Mouse (Mus musculus): ENCODE results near the gene Smc1a.

Gene Smc1a

DNA sequence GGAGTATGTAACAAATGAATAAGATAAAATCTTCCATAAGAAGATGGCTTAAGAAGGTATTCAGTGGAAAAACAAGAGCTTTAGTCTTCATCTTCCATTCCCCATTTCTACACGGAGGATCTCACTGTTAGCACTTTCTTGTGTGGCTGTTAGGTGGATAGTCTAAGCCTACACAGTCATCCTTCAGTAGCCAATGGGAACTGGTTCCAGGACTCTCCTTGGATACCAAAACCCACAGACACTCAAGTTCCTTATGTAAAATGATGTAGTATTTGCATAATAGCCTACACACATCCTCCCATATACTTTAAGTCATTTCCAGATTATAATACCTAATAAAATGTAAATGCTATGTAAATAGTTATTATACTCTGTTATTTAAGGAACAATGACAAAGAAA lies 81.3 kb downstream of the Smc1a start:
- Histone ChIP-seq H3K4me3 (replicated peaks; ENCODE audit: low read length) (no peak overlapping the region), H3K36me3 (ENCODE audit: insufficient read depth, low read length) (no peaks in the 10 kb centered on the region)

More for the DNA sequence above, 81.3 kb downstream of the Smc1a start:
- H3K9me3 ChIP-seq (ENCODE audit: low read length) = no peaks in the 10 kb centered on the region
- no peaks in the 10 kb centered on the region for H3K4me1 ChIP-seq (replicated peaks; ENCODE audit: low read depth, low read length)
- H3K27me3 ChIP-seq (ENCODE audit: insufficient read depth, low read length) = no peaks in the 10 kb centered on the region
- TF ChIP-seq POU5F1 (IDR thresholded peaks at IDR 0.05; ENCODE audit: borderline replicate concordance, low read length) = no peak
- TF ChIP-seq NANOG (IDR thresholded peaks at IDR 0.05; ENCODE audit: borderline replicate concordance, low read length) = no peak
- TF ChIP-seq CTCF (conservative IDR thresholded peaks at IDR 0.05; ENCODE audit: low read length) = no peak

Measured in E14TG2a.4 (cell line).